Mouse (Mus musculus) splenic B cell, adult 2 months (primary cell): ENCODE measurements around the gene Cuta.

Experiments
- DNase-seq: peaks from one replicate; pipeline ENCODE4 v3.0.0-alpha.2; 2011; ENCODE audit warnings: low read depth, low spot score
- H3K27me3 ChIP-seq: 2 replicates; pipeline ENCODE4 v1.6.1; 2012; ENCODE audit warnings: mild to moderate bottlenecking, low read length, moderate library complexity, mixed read lengths; ENCODE audit not compliant: control insufficient read depth, poor library complexity, insufficient read depth, severe bottlenecking
- H3K36me3 ChIP-seq: 2 replicates; pipeline ENCODE4 v1.6.1; 2012; ENCODE audit warnings: mild to moderate bottlenecking, low read length, moderate library complexity, mixed read lengths; ENCODE audit not compliant: control insufficient read depth, poor library complexity, insufficient read depth, severe bottlenecking

Cuta gene

GRCm38 (mm10) chr17:26949051-26949577 is 9.7 kb upstream of the Cuta start:
- peak; percentile 50 for DNase-seq
- peaks cover 4% of the 10 kb centered on the region; the same call in 1 of the 2 replicates for H3K27me3 ChIP-seq

GRCm38 (mm10) chr17:26948316-26949050 is 9.1 kb upstream of the Cuta start:
- no peak for DNase-seq
- H3K36me3 ChIP-seq: no peaks in the 10 kb centered on the region
- H3K27me3 ChIP-seq: peaks cover 4% of the 10 kb centered on the region; the same call in 1 of the 2 replicates

More at GRCm38 (mm10) chr17:26949051-26949577, 9.7 kb upstream of the Cuta start:
- no peaks in the 10 kb centered on the region for H3K36me3 ChIP-seq

GRCm38 (mm10) chr17:26947231-26948100 is 8.1 kb upstream of the Cuta start:
- Histone ChIP-seq H3K36me3 (no peaks in the 10 kb centered on the region), H3K27me3 (peaks cover 4% of the 10 kb centered on the region; the same call in 1 of the 2 replicates)
- DNase-seq: no peak

DNA sequence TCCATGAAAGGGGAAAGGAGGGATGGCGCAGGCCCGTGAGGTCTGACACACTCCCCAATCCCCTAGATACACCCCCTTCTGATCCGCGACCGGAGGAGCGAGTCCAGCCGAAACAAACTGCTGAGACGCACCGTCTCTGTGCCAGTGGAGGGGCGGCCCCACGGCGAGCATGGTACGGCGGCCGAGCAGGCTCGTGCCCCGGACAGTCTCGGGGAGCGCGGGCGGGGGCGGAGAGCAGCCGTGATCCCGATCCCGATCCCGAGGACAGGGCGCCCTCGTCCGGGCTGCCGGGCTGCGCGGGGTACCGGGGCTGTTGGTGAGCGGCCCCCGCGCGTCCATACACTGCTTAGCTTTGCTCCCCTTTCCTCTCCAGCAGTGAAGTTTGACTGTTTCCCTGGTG is 7.2 kb upstream of the Cuta start:
- no peak for DNase-seq
- peaks cover 4% of the 10 kb centered on the region; the same call in 1 of the 2 replicates for H3K27me3 ChIP-seq
- H3K36me3 ChIP-seq: no peaks in the 10 kb centered on the region

- Histone ChIP-seq H3K36me3 (no peaks in the 10 kb centered on the region), H3K27me3 (peaks cover 6% of the 10 kb centered on the region; the same call in 1 of the 2 replicates)
- DNase-seq: no peak
Observed at GRCm38 (mm10) chr17:26945824-26946495, 6.6 kb upstream of the Cuta start.

GRCm38 (mm10) chr17:26941841-26942570 is 2.6 kb upstream of the Cuta start:
- peaks cover 2% of the 10 kb centered on the region; the same call in 1 of the 2 replicates for H3K27me3 ChIP-seq
- no peak for DNase-seq
- H3K36me3 ChIP-seq: 0 out of 2 replicates have a peak, but pooled peaks cover 4% of the 10 kb centered on the region

GRCm38 (mm10) chr17:26941031-26941789 is 1.8 kb upstream of the Cuta start, which contains the start of gene Syngap1:
Gene Syngap1, plus strand, starts transcription at chr17:26941253.
- no peak for DNase-seq
- peaks cover 2% of the 10 kb centered on the region; the same call in 1 of the 2 replicates for H3K27me3 ChIP-seq
- peaks cover 6% of the 10 kb centered on the region; the same call in 1 of the 2 replicates for H3K36me3 ChIP-seq

DNA sequence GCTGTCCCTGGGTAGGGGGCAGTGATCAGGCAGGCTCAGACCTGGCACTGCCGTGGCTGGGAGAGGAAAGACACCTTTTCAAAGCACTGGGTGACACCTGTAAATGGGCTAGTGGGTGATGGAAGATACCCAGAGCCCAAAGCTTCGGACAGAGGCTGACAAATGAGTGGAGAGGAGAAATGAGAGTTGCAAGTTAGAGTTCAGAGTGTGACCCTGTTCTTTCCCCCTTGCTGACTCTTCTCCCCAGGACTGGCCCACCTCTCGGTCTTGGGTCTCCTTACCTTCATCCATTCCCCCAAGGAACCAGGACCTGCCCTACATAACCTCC is 568 bp upstream of the Cuta start:
- peaks cover 9% of the 10 kb centered on the region for H3K36me3 ChIP-seq
- H3K27me3 ChIP-seq: peaks cover 2% of the 10 kb centered on the region; the same call in 1 of the 2 replicates
- DNase-seq: no peak

GRCm38 (mm10) chr17:26938731-26939130 is 638 bp downstream of the Cuta start:
- Histone ChIP-seq H3K27me3 (peaks cover 2% of the 10 kb centered on the region; the same call in 1 of the 2 replicates), H3K36me3 (peaks cover 11% of the 10 kb centered on the region)
- no peak for DNase-seq

DNA sequence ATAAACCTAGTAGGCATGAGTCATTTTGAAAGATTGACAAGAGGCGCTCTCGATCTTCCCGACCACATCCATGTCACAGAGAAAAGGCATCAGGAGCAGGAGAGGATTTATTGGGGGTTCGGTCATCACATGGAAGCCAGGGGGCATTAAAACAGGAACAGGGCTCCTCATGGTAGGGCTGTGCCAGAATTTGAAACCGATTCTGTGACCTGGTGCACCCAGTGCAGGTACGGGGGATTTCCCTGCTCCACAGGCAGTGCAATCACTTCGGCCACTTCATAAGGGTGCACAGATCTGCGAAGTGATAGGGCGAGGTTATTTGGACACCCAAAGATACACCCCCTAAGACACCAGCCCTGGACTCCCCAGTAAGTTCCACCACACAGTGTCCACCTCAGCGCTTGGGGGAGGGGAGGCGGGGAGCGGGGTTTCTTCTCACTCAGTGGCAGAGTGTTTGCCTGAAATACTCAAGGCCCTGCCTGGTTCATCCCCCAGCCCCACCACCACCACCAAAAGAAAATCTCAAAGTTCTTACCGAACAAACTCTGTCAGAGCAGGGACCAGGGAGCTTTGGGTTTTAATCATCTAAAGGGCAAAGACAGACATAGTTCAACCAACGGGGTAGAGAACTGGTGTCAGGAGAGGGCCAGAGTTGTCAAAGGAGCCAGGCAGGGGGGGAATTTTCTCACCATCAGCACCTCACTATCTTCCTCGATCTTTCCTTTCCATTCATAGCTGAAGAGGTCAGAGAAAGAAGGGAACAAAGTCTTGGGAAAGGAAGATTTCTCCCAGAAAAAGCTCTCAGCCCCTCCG is 1.3 kb downstream of the Cuta start:
- no peak for DNase-seq
- peaks cover 2% of the 10 kb centered on the region; the same call in 1 of the 2 replicates for H3K27me3 ChIP-seq
- peaks cover 11% of the 10 kb centered on the region for H3K36me3 ChIP-seq

GRCm38 (mm10) chr17:26936921-26937695 is 2.3 kb downstream of the Cuta start:
- DNase-seq: no peak
- Histone ChIP-seq H3K36me3 (peaks cover 11% of the 10 kb centered on the region), H3K27me3 (peaks cover 2% of the 10 kb centered on the region; the same call in 1 of the 2 replicates)

- peaks cover 2% of the 10 kb centered on the region; the same call in 1 of the 2 replicates for H3K27me3 ChIP-seq
- H3K36me3 ChIP-seq: peaks cover 11% of the 10 kb centered on the region
- DNase-seq: no peak
Observed at GRCm38 (mm10) chr17:26936453-26936852, 2.9 kb downstream of the Cuta start.
